Mouse (Mus musculus) telencephalon, adult 2 months (tissue): ENCODE measurements at regions not wholly inside any gene's neighbourhood (a gene's known extent, or its start where the extent isn't known, plus 50 kb on each side); places are given as distances from the start of the nearest gene placed in this dataset.

Source experiments
- DNase-seq: peaks from one replicate; pipeline ENCODE4 v3.0.0-alpha.2; 2011; ENCODE audit warnings: low read depth, low spot score

- DNase-seq = no peak
Measured at GRCm38 (mm10) chr1:88575917-88576669, 66.2 kb upstream of the Glrp1 start.

GRCm38 (mm10) chr1:88575291-88575690 lies 65.4 kb upstream of the Glrp1 start:
- no peak for DNase-seq

- DNase-seq = no peak
Measured at GRCm38 (mm10) chr1:88572161-88572560, 62.3 kb upstream of the Glrp1 start.

GRCm38 (mm10) chr1:88568447-88569053 lies 58.7 kb upstream of the Glrp1 start:
- DNase-seq = no peak

- DNase-seq = no peak
Measured at GRCm38 (mm10) chr1:88567198-88567597, 57.3 kb upstream of the Glrp1 start.

- no peak for DNase-seq
Measured at GRCm38 (mm10) chr1:88566426-88566825, 56.6 kb upstream of the Glrp1 start.

- DNase-seq = no peak
Measured at GRCm38 (mm10) chr1:88564825-88565224, 55.0 kb upstream of the Glrp1 start.

- DNase-seq = peak; percentile 32
Measured at GRCm38 (mm10) chr1:88562361-88562760, 52.5 kb upstream of the Glrp1 start.

GRCm38 (mm10) chr1:88560771-88561170 lies 50.9 kb upstream of the Glrp1 start:
- DNase-seq = no peak
